Mouse (Mus musculus) megakaryocyte progenitor cell, adult 5-6 weeks (primary cell): ENCODE results near the gene Epha1. TPM values are rescaled to one million over a fixed set of nuclear protein-coding genes. Genes with fewer than 3 reads are reported as not detected.
A peak's percentile ranks its signal among the peaks of the same experiment; 100 is the strongest.

Source experiments
- ATAC-seq: replicated peaks from 2 replicates; pipeline ENCODE4 v1.8.0; 2016; ENCODE audit warnings: mild to moderate bottlenecking, moderate TSS enrichment, inconsistent platforms; ENCODE audit not compliant: poor library complexity
- total RNA-seq, 2 experiments: library from RNA; stranded (forward) in 1 of 2; stranded (reverse) in 1 of 2; fragments of 157-497, 149-512 nt in 1 of 2; fragments of 200-1000 nt in 1 of 2; gene quantifications; 2 replicates each; pipeline versions ENCODE4 v1.2.3 to v1.2.4; 2015 to 2017

The Epha1 gene
- 0.07 TPM in 1 of 2 replicates, not detected in the other for total RNA-seq (2015)
- not detected in 2 replicates for total RNA-seq (2017)

- peak; percentile 59 for ATAC-seq
These were observed at the start of gene Epha1 for GRCm38 (mm10) chr6:42372816-42373547. Gene Epha1 (minus strand): TSS chr6:42373268.

- peak; percentile 92 for ATAC-seq
These were observed 48.4 kb upstream of the Epha1 start for GRCm38 (mm10) chr6:42421439-42421838.

DNA sequence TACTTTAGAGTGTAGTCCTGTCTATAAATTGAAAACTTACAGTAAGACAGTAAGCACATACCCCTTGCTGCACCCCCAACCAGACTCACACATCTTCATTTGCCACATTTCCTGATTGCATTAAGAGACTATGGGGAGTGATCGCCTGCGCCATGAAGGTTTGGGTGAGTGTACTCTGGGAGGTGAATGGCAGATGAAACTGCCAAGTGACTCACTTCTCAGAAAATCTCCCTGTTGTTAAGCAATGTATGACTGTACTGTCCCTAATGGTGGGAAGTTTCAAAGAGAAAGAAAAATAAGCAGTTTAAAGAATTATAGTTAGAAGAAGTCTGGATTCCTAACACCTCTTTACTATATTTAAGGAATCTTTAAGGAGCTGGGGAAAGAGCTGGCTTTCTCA is 46.4 kb upstream of the Epha1 start:
- ATAC-seq: peak; percentile 48

DNA sequence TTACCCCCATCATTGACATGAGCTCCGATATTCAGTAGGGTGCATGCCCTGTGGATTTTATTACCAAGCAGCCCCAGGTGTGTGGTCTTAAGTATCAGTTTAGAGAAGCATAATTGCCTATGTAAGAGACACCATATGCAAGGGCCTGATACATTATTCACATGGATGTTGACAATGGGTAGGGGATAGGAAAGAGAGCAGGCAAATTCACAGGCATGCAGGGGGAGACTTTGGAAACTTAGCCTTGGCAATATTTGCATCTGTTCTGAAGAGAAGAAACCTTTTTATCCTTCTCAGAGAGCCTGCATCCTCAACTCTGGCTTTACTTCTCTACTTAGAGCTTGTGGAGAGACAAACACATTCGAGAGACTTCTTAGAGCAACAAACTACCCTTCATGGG is 32.1 kb upstream of the Epha1 start, which contains the start of gene Tas2r135:
Tas2r135 (plus strand) TSS at position 301 of the 400 bp plus-strand sequence.
- ATAC-seq: no peak

- no peak for ATAC-seq
These were observed 26.9 kb upstream of the Epha1 start, which contains the start of gene Tas2r143 for GRCm38 (mm10) chr6:42399938-42400337. Gene Tas2r143 (plus strand): TSS chr6:42400238.

GRCm38 (mm10) chr6:42398998-42399397 is 25.9 kb upstream of the Epha1 start:
- no peak for ATAC-seq

DNA sequence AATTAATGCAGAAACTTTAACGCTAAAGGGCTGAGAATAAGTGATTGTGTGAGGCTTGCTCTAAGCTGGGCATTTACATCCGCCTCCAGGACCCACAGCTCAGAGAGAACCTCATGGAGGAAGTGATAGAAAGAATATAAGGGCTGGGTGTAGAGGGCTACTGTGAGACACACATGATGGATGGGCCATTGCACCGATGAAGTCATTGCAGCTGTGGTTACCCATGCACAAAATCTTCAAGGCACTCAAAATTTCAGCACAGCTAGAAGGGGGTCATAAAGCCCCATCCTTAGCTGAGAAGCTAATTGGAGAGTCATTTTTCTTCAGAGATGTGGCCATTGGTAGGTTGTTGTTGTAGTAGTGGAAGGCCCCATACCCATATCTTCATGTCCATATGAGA is 25.2 kb upstream of the Epha1 start:
- ATAC-seq: peak; percentile 32

DNA sequence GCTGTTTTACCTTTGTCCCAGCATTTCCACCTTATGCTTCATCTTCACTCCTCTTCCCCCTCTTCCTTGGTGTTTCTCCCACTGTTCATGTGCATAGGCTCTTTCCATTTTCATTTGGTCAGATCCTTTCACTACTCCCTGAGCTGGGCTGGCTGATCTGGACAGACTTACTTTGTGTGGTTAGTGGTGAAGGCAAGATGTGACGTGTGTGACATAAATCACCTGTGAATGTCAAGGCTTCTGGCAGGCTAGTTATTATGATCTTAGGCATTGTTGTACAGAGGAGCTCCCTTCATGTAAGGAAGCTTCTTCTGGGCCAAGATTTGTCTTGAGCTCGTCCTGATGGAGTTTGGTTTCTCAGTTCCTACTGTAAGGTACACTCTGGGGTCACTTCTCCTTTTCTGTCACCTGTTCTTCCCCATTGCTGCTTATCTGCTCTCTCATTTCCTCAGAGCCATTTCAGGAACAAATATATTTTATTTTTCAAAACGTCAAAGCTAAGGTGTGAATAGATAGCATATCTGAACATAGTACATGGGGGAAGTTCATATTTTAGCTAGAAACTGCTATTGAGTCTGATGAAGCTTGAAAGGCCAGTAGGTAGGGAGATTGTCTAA is 24.1 kb upstream of the Epha1 start:
- ATAC-seq: peak; percentile 58

DNA sequence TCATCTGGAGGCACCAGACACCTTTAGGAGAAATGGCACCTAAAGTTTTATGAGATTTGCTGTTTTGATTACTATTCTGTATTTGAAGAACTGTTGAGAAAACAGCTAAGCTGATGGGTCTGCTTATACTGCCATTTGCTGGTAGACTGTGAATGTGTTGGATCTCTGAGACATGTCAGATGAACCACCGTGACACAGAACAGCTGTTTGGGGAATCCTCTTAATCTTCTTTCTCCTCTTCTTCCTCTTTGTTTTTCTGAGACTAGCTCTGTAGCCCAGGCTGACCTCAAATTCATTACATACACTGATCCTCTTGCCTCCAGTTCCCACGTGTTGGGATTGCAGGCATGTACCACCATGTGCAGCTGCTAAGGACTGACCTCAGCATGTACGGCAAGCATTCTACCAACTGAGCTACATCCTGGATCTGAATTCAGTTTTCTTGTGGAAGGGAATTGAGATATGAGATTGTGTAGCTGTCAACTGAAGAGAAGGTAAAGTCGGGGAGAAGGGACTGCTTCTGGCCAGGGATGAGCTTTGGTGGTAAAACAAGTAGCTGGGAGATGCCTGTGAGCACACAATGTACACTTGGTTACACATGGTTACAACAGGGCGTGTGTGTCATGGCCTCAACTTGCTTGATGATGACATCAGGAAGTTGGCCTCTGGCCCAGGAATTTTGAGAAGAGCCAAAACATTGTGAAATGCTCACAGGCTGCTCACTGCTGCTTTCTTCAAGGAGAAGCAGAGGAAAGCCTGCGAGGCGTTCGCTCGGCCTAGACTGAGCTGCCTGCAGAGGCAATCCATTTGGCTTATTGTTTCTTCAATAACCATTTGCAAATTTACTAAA is 23.1 kb upstream of the Epha1 start:
- ATAC-seq: peak; percentile 88

GRCm38 (mm10) chr6:42391796-42392330 is 18.8 kb upstream of the Epha1 start:
- ATAC-seq: 0 out of 2 replicates have a peak, but pooled peaks have one; percentile 7

DNA sequence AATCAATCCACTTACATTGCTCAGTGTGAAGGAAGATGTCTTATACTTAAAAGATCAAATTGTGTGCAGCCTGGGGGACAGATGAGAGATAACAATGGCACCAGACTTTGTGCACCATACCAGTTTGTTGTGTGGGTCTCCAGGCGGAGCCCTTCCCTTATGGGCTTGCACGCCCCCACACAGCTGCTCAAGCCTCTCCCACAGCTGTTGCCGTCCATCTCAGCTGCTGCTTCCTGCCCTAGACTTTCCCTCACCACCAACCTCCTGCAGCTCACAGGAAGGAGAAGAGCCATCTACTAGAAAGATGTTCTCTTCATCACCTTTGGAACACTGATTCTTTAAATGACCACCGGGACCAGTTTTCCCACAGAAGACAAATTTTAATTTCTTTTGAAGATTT is 12.6 kb upstream of the Epha1 start:
- ATAC-seq: no peak; the same call in 1 of the 2 replicates

GRCm38 (mm10) chr6:42383360-42383759 is 10.3 kb upstream of the Epha1 start:
- no peak for ATAC-seq

- peak; percentile 27 for ATAC-seq
These were observed 8.9 kb upstream of the Epha1 start for GRCm38 (mm10) chr6:42381916-42382381.

DNA sequence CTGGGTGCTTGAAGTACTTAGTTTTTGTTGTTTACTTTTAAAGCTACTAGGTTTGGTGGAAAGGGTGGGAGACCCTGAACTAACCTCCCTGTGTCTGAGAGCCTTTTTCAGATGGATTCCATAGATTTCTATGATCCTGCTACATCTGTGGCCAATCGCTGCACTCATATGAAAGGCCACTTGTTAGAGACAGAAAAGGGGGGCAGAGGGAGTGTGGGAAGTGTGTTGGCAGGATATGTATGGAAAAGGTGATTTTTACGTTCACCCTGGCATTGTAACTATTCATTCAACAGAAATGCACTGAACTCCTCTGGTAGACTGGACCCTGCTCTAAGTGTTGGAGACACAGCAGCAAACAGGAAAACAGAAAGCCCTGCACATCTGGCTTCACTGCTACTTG is 8.2 kb upstream of the Epha1 start:
- ATAC-seq: no peak

GRCm38 (mm10) chr6:42380416-42381144 is 7.5 kb upstream of the Epha1 start:
- ATAC-seq: peak; percentile 73

DNA sequence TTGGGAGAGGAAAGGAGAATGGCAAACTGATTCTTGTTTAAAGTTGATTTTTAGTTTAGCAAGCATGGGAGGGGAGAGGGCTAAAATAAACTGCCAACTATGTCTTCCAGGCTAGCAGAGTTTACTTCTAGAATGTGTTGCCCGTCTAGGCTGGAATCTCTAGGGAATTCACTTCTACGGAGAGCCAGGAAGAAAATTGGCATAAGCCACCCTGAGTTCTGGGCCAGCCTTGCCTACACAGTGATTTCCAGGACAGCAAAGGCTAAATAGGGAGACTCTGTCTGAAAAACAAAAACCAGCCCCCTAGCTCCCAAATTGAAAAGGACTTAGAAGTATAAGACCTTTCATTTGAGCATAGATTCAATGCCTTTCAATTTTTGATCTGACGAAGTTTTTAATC is 6.5 kb upstream of the Epha1 start:
- ATAC-seq: no peak

DNA sequence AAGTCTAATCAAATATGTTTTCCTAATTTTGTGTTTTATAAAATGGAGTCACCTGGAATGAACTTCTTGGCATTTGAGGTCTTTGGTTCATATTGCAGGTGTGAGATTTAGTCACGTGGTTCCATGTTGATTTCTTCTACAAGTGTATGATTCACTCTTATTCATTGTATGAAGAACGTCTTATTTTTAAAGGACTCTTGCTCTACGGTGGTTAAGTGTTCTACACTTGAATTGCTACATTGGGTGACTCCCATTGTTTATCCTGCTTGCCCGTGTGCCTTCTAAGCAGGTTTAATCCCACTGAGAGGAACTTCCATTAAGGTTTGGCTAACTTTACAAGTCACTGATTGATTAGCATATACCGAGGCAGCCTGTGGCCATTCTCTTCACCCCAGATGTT is 4.2 kb upstream of the Epha1 start:
- ATAC-seq: no peak

DNA sequence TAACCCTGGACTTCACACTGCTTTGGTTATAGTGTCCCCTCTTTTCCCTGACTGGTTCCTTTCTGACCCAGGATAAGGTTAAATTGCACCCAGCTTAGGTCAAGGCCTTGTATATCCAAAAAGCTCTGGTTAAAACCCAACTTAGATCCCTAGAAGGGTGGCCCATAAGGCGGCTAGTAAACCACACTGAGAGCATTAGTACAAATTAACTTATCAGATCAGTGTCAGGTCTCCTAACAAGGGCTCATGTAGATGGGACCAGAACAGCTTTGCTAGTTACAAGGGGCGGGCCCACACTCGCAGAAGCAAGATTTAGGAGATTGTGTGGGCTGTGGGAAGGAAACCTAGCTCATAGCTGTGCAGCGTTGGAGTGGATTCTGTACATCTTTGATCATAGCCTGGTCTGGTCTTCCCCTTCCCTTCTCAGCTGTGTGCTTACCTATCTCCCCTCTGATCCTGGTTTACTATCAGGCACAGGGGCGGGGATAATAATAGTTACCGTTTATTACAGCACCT is 3.5 kb upstream of the Epha1 start:
- ATAC-seq: peak; percentile 25

DNA sequence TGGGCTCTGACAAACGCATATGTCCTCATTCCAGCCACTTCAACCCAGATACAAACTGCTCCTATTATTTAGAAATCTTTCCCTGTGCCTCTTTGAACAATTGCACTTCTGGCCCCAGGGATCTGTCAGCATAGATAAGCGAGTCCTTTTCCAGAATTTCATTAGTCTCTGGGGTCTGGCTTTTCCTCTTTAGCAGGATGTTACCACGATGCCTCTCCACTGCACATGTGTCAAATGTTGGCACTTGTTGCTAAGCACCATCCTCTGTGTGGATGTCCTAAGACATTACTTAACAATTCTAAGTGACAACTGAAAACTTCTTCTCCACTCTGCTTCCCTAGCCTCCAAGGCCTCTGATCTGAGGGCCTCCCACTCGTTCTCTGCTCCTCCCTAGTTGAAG is 2.9 kb upstream of the Epha1 start:
- 0 out of 2 replicates have a peak, but pooled peaks have one; percentile 2 for ATAC-seq

DNA sequence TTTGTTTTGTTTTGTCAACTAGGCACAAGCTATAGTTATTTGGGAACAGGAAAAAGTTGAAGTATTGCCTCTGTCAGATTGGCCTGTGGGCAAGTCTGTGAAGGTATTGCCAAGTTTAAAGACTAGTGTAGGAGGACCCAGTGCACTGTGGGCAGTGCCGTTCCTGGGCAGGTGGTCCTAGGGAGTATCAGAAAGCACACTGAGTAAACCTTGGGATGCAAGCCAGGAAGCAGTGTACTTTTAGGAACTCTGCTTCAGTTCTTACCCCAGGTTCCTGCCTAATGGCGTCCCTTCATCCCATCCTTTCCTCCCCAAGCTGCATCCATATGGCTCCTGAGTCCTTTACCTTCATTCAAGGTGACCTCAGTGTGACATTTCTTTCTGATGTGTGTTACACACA is 2.1 kb upstream of the Epha1 start:
- ATAC-seq: no peak
